Mouse (Mus musculus) G1E (cell line): Measurements from ENCODE around the gene Vmn1r130. TPM values are rescaled to one million over a fixed set of nuclear protein-coding genes. Genes with fewer than 3 reads are reported as not detected.
"Not testable (repeated sequence)": the region's sequence is repeated elsewhere in the genome, so short reads cannot be mapped to it uniquely, and the experiment has no call there.

Experiments
- ATAC-seq: 2 replicates; pipeline ENCODE4 v1.8.0; 2016; ENCODE audit warnings: mild to moderate bottlenecking; ENCODE audit not compliant: insufficient number of reproducible peaks, poor library complexity, low FRiP score, severe bottlenecking; ENCODE audit errors: extremely low read depth
- DNase-seq: peaks from one replicate; pipeline ENCODE4 v3.0.0; 2012; ENCODE audit warnings: low spot score
- H3K27me3 ChIP-seq: 2 replicates; pipeline ENCODE4 v1.6.1; 2012; ENCODE audit warnings: mild to moderate bottlenecking, low read length, inconsistent platforms; ENCODE audit not compliant: insufficient read depth
- H3K36me3 ChIP-seq: replicated peaks from 2 replicates; pipeline ENCODE3; 2012; ENCODE audit warnings: mild to moderate bottlenecking, inconsistent platforms
- H3K4me1 ChIP-seq: 2 replicates; pipeline ENCODE4 v1.6.1; 2012; ENCODE audit warnings: low read depth, low read length, inconsistent platforms, mixed read lengths; ENCODE audit not compliant: insufficient read depth
- H3K4me3 ChIP-seq: 2 replicates; pipeline ENCODE4 v1.5.1; 2012; ENCODE audit warnings: low read depth, mild to moderate bottlenecking, inconsistent platforms, low read length, moderate library complexity, mixed read lengths
- H3K9me3 ChIP-seq: replicated peaks from 2 replicates; pipeline ENCODE4 v1.6.1; 2012; ENCODE audit warnings: inconsistent platforms
- polyA plus RNA-seq: library from polyadenylated mRNA; stranded (reverse); fragments of >175 nt; gene quantifications from 2 replicates; pipeline ENCODE4 v1.2.3, GENCODE M21; 2012
- total RNA-seq, 2 experiments: library from RNA; stranded (forward) in 1 of 2; stranded (reverse) in 1 of 2; fragments of 200-1000 nt in 1 of 2; fragments of >200 nt in 1 of 2; fragmentation: Nextera tagmentation in 1 of 2; gene quantifications; 2 replicates each; pipeline ENCODE4 v1.2.3; 2014 to 2017

The Vmn1r130 gene
- total RNA-seq (2014; fragmentation: Nextera tagmentation) (not detected in 2 replicates), total RNA-seq (2017) (not detected in 2 replicates), polyA plus RNA-seq (not detected in 2 replicates)

DNA sequence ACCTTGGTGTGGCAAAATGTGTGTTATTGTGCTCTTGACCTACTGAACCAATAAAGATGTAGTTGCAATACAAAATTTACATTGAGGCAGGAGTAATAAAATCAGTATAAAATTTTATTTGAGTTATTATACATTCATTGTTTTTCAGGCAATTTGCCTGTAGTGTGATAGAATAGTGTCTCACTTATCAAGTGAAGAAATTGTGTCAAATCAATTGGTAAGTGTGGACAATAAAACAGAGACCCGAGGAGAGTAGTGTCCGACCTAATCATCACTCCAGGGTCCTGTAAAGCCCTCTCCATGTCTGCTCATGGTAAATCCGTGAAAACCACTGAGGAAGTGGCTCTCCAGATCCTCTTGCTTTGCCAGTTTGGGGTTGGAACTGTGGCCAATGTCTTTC lies at the start of gene Vmn1r130:
TSS of gene Vmn1r130 (plus strand) at position 301 of the 400 bp plus-strand sequence.
- H3K4me1 ChIP-seq, H3K36me3 ChIP-seq, ATAC-seq, H3K9me3 ChIP-seq, H3K27me3 ChIP-seq, DNase-seq, H3K4me3 ChIP-seq: not testable (repeated sequence)

GRCm38 (mm10) chr7:21545990-21546389 lies 34.4 kb downstream of the Vmn1r130 start, which contains the start of gene Vmn1r131:
Gene Vmn1r131, minus strand, starts transcription at chr7:21546090.
- DNase-seq, H3K4me1 ChIP-seq, H3K9me3 ChIP-seq, H3K27me3 ChIP-seq, H3K36me3 ChIP-seq, H3K4me3 ChIP-seq, ATAC-seq: not testable (repeated sequence)

Other genes starting within 250 kb of the Vmn1r130 start
- not detected in 2 replicates for gene Vmn1r125, start 239.6 kb upstream of the Vmn1r130 start, total RNA-seq (2014; fragmentation: Nextera tagmentation)
- gene Vmn1r125, start 239.6 kb upstream of the Vmn1r130 start, total RNA-seq (2017): not detected in 2 replicates
- gene Vmn1r125, start 239.6 kb upstream of the Vmn1r130 start, polyA plus RNA-seq: not detected in 2 replicates
- not detected in 2 replicates for gene Vmn1r126, start 210.3 kb upstream of the Vmn1r130 start, total RNA-seq (2014; fragmentation: Nextera tagmentation)
- gene Vmn1r126, start 210.3 kb upstream of the Vmn1r130 start, total RNA-seq (2017): not detected in 2 replicates
- not detected in 2 replicates for gene Vmn1r126, start 210.3 kb upstream of the Vmn1r130 start, polyA plus RNA-seq
- not detected in 2 replicates for gene Vmn1r127, start 191.9 kb upstream of the Vmn1r130 start, total RNA-seq (2014; fragmentation: Nextera tagmentation)
- gene Vmn1r127, start 191.9 kb upstream of the Vmn1r130 start, total RNA-seq (2017): not detected in 2 replicates
- not detected in 2 replicates for gene Vmn1r127, start 191.9 kb upstream of the Vmn1r130 start, polyA plus RNA-seq
- gene Vmn1r128, start 162.4 kb upstream of the Vmn1r130 start, total RNA-seq (2014; fragmentation: Nextera tagmentation): not detected in 2 replicates
- not detected in 2 replicates for gene Vmn1r128, start 162.4 kb upstream of the Vmn1r130 start, total RNA-seq (2017)
- not detected in 2 replicates for gene Vmn1r128, start 162.4 kb upstream of the Vmn1r130 start, polyA plus RNA-seq
- gene Vmn1r129, start 150.5 kb upstream of the Vmn1r130 start, total RNA-seq (2014; fragmentation: Nextera tagmentation): not detected in 2 replicates
- gene Vmn1r129, start 150.5 kb upstream of the Vmn1r130 start, total RNA-seq (2017): not detected in 2 replicates
- not detected in 2 replicates for gene Vmn1r129, start 150.5 kb upstream of the Vmn1r130 start, polyA plus RNA-seq
- not detected in 2 replicates for gene Gm6882, start 79.0 kb upstream of the Vmn1r130 start, total RNA-seq (2014; fragmentation: Nextera tagmentation)
- not detected in 2 replicates for gene Gm6882, start 79.0 kb upstream of the Vmn1r130 start, total RNA-seq (2017)
- not detected in 2 replicates for gene Gm6882, start 79.0 kb upstream of the Vmn1r130 start, polyA plus RNA-seq
- gene Vmn1r131, start 34.3 kb downstream of the Vmn1r130 start, total RNA-seq (2014; fragmentation: Nextera tagmentation): not detected in 2 replicates
- not detected in 2 replicates for gene Vmn1r131, start 34.3 kb downstream of the Vmn1r130 start, total RNA-seq (2017)
- gene Vmn1r131, start 34.3 kb downstream of the Vmn1r130 start, polyA plus RNA-seq: not detected in 2 replicates
- not detected in 2 replicates for gene Vmn1r132, start 102.3 kb downstream of the Vmn1r130 start, total RNA-seq (2014; fragmentation: Nextera tagmentation)
- not detected in 2 replicates for gene Vmn1r132, start 102.3 kb downstream of the Vmn1r130 start, total RNA-seq (2017)
- gene Vmn1r132, start 102.3 kb downstream of the Vmn1r130 start, polyA plus RNA-seq: not detected in 2 replicates
- gene Gm4175, start 249.7 kb downstream of the Vmn1r130 start, total RNA-seq (2014; fragmentation: Nextera tagmentation): not detected in 2 replicates
- gene Gm4175, start 249.7 kb downstream of the Vmn1r130 start, total RNA-seq (2017): not detected in 2 replicates
- gene Gm4175, start 249.7 kb downstream of the Vmn1r130 start, polyA plus RNA-seq: not detected in 2 replicates